Mouse (Mus musculus) forebrain, embryonic 13.5 days (tissue): ENCODE results near the gene Sdk2. TPM values are rescaled to one million over a fixed set of nuclear protein-coding genes. Genes with fewer than 3 reads are reported as not detected.
A peak's percentile ranks its signal among the peaks of the same experiment; 100 is the strongest.

Experiments used
- ATAC-seq: fragments of 200-750 bp; cut with Nextera tagmentation; 2 replicates; pipeline ENCODE4 v1.8.0; 2017
- H3K27ac ChIP-seq: fragments of 300-500 bp; sonication (generic); 2 replicates; pipeline ENCODE4 v1.5.1; 2015; ENCODE audit warnings: inconsistent platforms, mild to moderate bottlenecking, moderate library complexity
- H3K27me3 ChIP-seq: fragments of 300-500 bp; sonication (generic); 2 replicates; pipeline ENCODE4 v1.6.1; 2015; ENCODE audit warnings: mild to moderate bottlenecking, inconsistent platforms
- H3K36me3 ChIP-seq: fragments of 300-500 bp; sonication (generic); 2 replicates; pipeline ENCODE4 v1.6.1; 2015; ENCODE audit warnings: mild to moderate bottlenecking, inconsistent platforms; ENCODE audit not compliant: poor library complexity, severe bottlenecking
- H3K4me1 ChIP-seq: fragments of 300-500 bp; sonication (generic); 2 replicates; pipeline ENCODE4 v1.6.1; 2015; ENCODE audit warnings: inconsistent platforms
- H3K4me2 ChIP-seq: fragments of 300-500 bp; sonication (generic); 2 replicates; pipeline ENCODE4 v1.6.1; 2015; ENCODE audit warnings: inconsistent platforms, mild to moderate bottlenecking, moderate library complexity
- H3K4me3 ChIP-seq: fragments of 300-500 bp; sonication (generic); 2 replicates; pipeline ENCODE4 v1.5.1; 2015; ENCODE audit warnings: mild to moderate bottlenecking, inconsistent platforms
- H3K9ac ChIP-seq: fragments of 300-500 bp; sonication (generic); 2 replicates; pipeline ENCODE4 v1.6.1; 2015; ENCODE audit warnings: mild to moderate bottlenecking, inconsistent platforms
- H3K9me3 ChIP-seq: fragments of 300-500 bp; sonication (generic); replicated peaks from 2 replicates; pipeline ENCODE4 v1.6.1; 2016; ENCODE audit warnings: inconsistent platforms
- WGBS: fragments of 180-500 bp; shearing (Covaris S2); methylation state at CpG from one replicate; pipeline ENCODE4 v1.1.7; 2015; 5-methylcytosine and 5-hydroxymethylcytosine counted together
- polyA plus RNA-seq: library from polyadenylated mRNA; unstranded; fragments of >200 nt; fragmentation: Nextera tagmentation; extraction: Ambion mirVana; gene quantifications from 2 replicates; pipeline ENCODE4 v1.2.1, GENCODE M21; 2015

Sdk2 gene
- polyA plus RNA-seq, 1 experiment from 2014 or later, result 1.6 TPM

DNA sequence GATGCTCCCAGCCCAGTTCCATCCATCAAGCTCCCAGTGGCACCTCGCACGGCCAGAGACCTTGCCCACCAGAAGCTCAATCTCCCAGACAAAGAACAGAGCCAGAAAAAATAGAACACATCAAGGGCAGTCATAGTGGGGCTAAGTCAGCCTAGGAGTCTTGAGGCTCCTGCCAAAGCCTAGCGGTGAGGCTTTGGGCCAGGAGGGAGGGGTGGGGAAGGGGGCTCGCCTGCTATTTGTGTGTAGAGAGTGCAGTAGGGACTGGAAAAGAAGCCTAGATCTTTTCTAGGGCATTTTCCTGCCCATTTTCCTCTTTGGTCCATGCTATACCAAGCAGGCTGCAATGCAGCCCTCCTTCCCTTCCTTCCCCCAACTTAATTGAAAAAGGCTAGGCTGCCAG is 76.8 kb downstream of the Sdk2 start:
- peaks cover 51% of the 10 kb centered on the region for H3K4me1 ChIP-seq
- no peaks in the 10 kb centered on the region for H3K36me3 ChIP-seq
- H3K9me3 ChIP-seq, result no peaks in the 10 kb centered on the region
- 42% methylated on average over 4 of the region's 4 CpGs for WGBS
- H3K4me3 ChIP-seq, result peak overlapping the region; percentile 22; the same call in 1 of the 2 replicates
- H3K9ac ChIP-seq, result 0 out of 2 replicates have a peak overlapping the region, but pooled peaks have one; percentile 13
- ATAC-seq, result 0 out of 2 replicates have a peak, but pooled peaks have one; percentile 1
- H3K4me2 ChIP-seq, result peak overlapping the region; percentile 46; the same call in 1 of the 2 replicates
- peaks cover 17% of the 10 kb centered on the region for H3K27me3 ChIP-seq
- H3K27ac ChIP-seq, result peak overlapping the region; percentile 25; the same call in 1 of the 2 replicates

DNA sequence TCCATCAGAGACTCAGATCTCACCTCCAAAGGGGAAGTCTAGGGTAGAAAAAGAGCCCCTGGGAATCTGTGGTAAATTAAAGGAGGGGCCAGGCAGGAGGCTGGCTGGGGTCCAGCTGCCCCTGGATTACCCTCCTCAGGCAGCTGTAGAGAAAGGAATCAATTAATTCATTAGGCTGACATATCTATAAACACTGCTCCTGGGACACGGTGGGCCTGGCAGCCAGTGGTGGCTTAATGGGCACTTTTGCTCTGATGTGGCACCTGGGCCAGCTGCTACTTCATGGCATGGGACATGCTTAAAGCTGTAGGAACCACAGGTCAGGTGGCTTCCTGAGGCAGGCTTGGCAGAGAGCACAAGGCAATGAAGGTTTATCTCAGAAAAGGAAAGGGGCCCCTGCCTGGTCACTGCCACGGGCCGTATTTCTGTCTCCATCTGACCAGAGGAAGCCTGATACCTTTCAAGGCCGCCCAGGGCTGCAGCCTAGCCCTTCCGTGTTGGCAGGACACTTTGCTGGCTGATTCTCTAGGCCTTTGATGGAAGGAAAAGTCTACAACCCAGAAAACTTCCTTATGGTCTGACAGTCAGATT is 80.9 kb downstream of the Sdk2 start:
- H3K9me3 ChIP-seq, result no peaks in the 10 kb centered on the region
- ATAC-seq, result no peak
- no peak overlapping the region for H3K4me3 ChIP-seq
- H3K4me1 ChIP-seq, result peaks cover 60% of the 10 kb centered on the region
- no peak overlapping the region for H3K9ac ChIP-seq
- H3K4me2 ChIP-seq, result no peak overlapping the region
- WGBS, result 44% methylated on average over 5 of the region's 5 CpGs
- H3K27ac ChIP-seq, result peak overlapping the region; percentile 17
- peaks cover 17% of the 10 kb centered on the region for H3K27me3 ChIP-seq
- no peaks in the 10 kb centered on the region for H3K36me3 ChIP-seq

DNA sequence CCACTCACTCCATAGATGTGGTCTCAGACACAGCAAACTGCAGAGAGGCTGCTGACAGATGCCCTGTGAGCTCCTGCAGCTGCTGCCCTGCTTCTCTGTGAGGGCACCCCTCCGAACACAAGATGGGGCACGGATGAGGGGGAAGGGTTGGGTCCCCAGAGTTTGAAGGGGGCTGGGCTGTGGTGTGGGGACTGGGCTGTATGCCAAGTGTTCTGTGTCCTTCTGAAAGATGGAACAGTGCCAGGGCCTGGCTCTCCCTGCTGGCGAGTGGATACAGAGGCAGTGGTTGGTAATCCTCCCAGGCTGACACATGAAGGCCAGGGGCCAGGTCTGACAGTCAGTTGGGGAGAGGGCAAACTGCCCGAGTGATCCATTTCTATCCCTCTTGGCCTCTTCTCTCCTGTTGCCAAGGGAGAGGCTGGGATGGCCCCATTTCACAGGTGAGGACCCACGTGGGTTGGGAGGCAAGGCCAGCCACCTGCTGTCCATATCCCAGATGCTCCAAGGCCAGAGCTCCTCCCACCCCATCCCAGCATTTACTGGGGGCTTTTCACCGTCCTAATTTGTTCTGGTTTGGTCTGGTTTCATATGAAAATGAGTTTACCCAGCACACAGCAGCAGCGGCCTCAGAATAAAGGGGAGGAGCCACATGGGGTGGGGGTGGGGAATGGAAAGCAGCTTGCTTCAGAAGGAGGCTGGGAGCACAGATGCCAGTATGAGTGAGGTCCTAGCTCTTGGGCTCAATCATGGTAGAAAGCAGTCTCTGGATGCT is 84.9 kb downstream of the Sdk2 start:
- Histone ChIP-seq H3K27ac (peak overlapping the region; percentile 89), H3K4me1 (peaks cover 51% of the 10 kb centered on the region), H3K4me2 (peak overlapping the region; percentile 33), H3K4me3 (no peak overlapping the region), H3K36me3 (no peaks in the 10 kb centered on the region), H3K9me3 (no peaks in the 10 kb centered on the region), H3K9ac (no peak overlapping the region), H3K27me3 (peaks cover 6% of the 10 kb centered on the region)
- WGBS, result 2% methylated on average over 7 of the region's 7 CpGs
- ATAC-seq, result peak; percentile 86

DNA sequence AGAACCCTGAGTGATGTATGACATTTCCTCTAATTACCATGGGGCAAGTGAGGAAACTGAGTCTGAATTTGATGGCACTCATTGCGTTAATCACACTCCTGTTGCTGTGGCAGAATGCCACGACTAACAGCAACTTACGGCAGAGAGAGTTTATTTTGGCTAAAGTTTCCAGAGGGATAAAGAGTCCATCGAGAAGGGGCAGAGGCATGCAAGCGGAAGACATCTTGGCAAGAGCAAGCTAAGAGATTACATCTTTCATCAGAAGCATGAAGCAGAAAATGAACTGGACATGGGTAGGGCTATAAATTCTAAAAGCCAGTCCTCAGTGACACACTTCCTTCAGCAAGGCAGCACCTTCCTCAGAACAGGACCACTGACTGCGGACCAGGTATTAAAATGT is 85.8 kb downstream of the Sdk2 start:
- Histone ChIP-seq H3K9me3 (no peaks in the 10 kb centered on the region), H3K27me3 (peaks cover 8% of the 10 kb centered on the region), H3K36me3 (no peaks in the 10 kb centered on the region), H3K27ac (peak overlapping the region; percentile 89), H3K9ac (no peak overlapping the region), H3K4me2 (peak overlapping the region; percentile 33), H3K4me1 (peaks cover 43% of the 10 kb centered on the region), H3K4me3 (no peak overlapping the region)
- ATAC-seq, result no peak
- WGBS, result 47% methylated on average over 6 of the region's 6 CpGs

GRCm38 (mm10) chr11:113978318-113978717 is 88.5 kb downstream of the Sdk2 start:
- Histone ChIP-seq H3K4me1 (peaks cover 44% of the 10 kb centered on the region), H3K4me3 (no peak overlapping the region), H3K9ac (no peak overlapping the region), H3K9me3 (no peaks in the 10 kb centered on the region), H3K4me2 (no peak overlapping the region), H3K36me3 (no peaks in the 10 kb centered on the region), H3K27me3 (peaks cover 10% of the 10 kb centered on the region), H3K27ac (no peak overlapping the region)
- WGBS, result over 99% methylated on average over 12 of the region's 12 CpGs
- no peak for ATAC-seq

DNA sequence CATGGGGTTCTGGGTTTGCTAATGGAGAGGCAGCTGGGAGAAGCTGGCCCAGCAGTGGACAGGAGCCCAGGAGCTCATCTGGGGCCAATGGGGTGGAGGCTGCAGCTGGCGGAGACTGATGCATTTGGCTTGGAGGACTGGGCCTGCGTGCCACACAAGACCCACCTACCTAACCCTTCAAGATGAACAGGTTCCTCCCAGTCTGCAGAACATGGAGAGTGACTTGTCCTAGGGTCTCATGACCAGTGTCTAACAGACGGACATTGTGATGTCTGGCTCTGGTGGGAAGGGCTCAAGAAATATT is 91.2 kb downstream of the Sdk2 start:
- H3K36me3 ChIP-seq, result no peaks in the 10 kb centered on the region
- H3K27ac ChIP-seq, result no peak overlapping the region
- H3K9ac ChIP-seq, result no peak overlapping the region
- H3K27me3 ChIP-seq, result peaks cover 10% of the 10 kb centered on the region
- H3K4me1 ChIP-seq, result peaks cover 39% of the 10 kb centered on the region
- H3K9me3 ChIP-seq, result no peaks in the 10 kb centered on the region
- H3K4me2 ChIP-seq, result no peak overlapping the region
- ATAC-seq, result no peak
- no peak overlapping the region for H3K4me3 ChIP-seq
- WGBS, result 49% methylated on average over 3 of the region's 3 CpGs

- Histone ChIP-seq H3K4me2 (no peak overlapping the region), H3K4me1 (peaks cover 44% of the 10 kb centered on the region), H3K27ac (no peak overlapping the region), H3K9ac (no peak overlapping the region), H3K4me3 (no peak overlapping the region), H3K9me3 (no peaks in the 10 kb centered on the region), H3K27me3 (peaks cover 10% of the 10 kb centered on the region), H3K36me3 (no peaks in the 10 kb centered on the region)
- ATAC-seq, result no peak
- WGBS, result 19% methylated on average over 16 of the region's 16 CpGs
Observed at GRCm38 (mm10) chr11:113974876-113975666, 91.8 kb downstream of the Sdk2 start.

DNA sequence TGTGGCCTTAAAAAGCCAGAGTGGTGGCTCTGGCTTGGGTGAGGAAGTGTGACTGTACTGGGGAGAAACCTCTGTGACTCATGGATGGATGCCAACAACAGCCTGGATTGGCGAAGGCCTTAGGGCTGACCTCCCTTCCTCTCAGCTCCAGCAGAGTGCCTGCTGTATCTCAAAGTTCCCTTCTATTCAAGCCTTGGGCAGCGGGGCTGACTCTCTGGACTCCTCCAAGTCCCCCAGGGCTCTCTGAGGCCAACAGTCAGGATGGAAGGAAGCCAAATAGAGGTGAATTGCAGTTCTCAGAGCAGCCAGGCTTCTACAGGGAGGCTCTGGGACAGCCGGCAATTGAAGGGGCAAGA is 94.4 kb downstream of the Sdk2 start:
- peaks cover 47% of the 10 kb centered on the region for H3K4me1 ChIP-seq
- H3K9me3 ChIP-seq, result peaks cover 12% of the 10 kb centered on the region
- H3K27me3 ChIP-seq, result peaks cover 10% of the 10 kb centered on the region
- H3K4me2 ChIP-seq, result 0 out of 2 replicates have a peak overlapping the region, but pooled peaks have one; percentile 1
- no peak overlapping the region for H3K27ac ChIP-seq
- H3K36me3 ChIP-seq, result no peaks in the 10 kb centered on the region
- H3K9ac ChIP-seq, result no peak overlapping the region
- 77% methylated on average over 3 of the region's 3 CpGs for WGBS
- no peak for ATAC-seq
- no peak overlapping the region for H3K4me3 ChIP-seq

DNA sequence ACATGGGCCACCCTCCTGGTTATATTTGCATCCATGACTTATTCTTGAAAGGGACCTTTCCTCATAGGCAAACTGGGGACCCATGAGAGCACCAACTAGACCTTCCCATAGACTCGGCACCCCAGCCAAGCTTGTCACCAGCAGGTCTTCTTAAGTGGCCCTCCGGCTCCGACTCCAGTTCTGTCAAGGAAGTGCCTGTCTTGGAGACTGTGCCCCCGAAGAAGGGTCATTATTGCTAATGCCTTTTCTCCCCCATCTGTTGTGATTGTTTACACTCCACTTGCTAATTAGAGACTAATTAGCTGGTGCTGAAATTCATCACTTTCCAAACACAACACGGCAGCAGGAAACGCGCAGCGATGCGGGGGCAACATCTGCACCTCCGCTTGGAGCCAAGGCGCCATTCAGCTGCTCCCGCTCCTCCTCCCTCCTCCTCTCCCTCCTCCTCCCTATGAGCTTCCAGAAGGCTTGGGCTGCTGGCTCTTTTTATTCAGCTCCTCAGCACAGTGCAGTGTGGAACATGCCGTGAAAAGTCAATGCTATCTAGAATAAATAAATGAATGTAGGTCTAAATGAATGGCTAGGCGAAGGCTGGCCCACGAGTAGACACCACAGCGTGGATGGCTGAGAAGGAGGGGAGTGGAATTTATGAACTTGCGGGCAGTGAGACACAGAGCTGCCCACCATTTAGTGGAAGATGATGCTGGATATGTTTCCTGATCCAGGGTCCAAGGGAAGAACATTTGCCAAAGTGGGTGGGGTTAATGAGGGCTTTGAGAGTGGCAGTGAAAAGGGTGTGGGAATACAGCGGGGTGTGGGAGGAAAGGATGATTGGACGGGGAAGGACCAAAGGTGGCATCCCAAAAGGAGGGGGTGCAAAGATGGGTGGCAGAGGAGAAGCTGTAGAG is 95.0 kb downstream of the Sdk2 start:
- H3K9ac ChIP-seq, result no peak overlapping the region
- H3K4me2 ChIP-seq, result 0 out of 2 replicates have a peak overlapping the region, but pooled peaks have one; percentile 1
- WGBS, result 55% methylated on average over 19 of the region's 19 CpGs
- peaks cover 19% of the 10 kb centered on the region for H3K9me3 ChIP-seq
- ATAC-seq, result peak; percentile 89
- H3K27me3 ChIP-seq, result peaks cover 4% of the 10 kb centered on the region
- no peaks in the 10 kb centered on the region for H3K36me3 ChIP-seq
- H3K27ac ChIP-seq, result peak overlapping the region; percentile 68
- H3K4me3 ChIP-seq, result no peak overlapping the region
- H3K4me1 ChIP-seq, result peaks cover 47% of the 10 kb centered on the region

DNA sequence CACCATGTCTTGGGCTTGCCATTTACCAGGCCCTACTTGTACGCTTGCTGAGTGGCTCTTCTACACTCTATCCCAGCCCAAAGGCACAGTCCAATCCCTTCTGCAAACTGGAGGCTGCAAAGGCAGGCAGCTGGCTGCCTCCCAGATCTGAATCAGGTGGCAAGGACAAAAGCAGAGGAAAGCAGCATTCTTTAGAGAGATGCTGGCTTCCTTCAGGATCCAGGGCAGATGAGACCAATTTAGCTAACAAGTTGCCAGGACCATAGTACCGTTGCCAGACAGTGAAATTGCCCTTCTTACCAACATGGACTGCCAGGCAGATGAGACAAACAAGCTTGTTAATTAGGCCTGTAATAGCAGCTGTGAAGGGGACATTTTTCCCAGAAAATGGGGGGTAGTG is 96.8 kb downstream of the Sdk2 start:
- Histone ChIP-seq H3K36me3 (no peaks in the 10 kb centered on the region), H3K27me3 (no peaks in the 10 kb centered on the region), H3K4me2 (no peak overlapping the region), H3K9me3 (peaks cover 36% of the 10 kb centered on the region), H3K27ac (peak overlapping the region; percentile 7; the same call in 1 of the 2 replicates), H3K4me1 (peaks cover 38% of the 10 kb centered on the region), H3K4me3 (no peak overlapping the region), H3K9ac (no peak overlapping the region)
- 61% methylated on average over 2 of the region's 2 CpGs for WGBS
- ATAC-seq, result no peak

DNA sequence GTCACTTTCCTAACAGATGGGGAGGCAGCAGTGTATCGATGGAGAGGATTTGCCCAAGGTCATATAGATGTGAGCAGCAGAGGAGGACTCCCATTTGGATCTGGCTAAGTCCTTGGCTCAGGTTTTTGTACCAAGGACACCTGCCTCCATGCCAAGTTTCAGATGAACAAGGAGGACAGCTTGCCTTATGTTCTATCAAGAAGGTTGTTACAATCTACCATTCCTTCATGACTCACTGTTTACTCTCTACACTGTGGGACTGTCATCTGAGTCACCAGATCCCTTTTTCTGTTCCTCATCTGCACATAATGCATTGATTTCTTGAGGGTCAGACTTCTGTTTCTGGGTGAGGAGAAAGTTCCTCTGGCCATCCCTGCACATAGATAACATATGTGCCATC is 101.6 kb downstream of the Sdk2 start:
- H3K36me3 ChIP-seq, result no peaks in the 10 kb centered on the region
- H3K4me2 ChIP-seq, result no peak overlapping the region
- 93% methylated on average over 1 of the region's 1 CpGs for WGBS
- no peaks in the 10 kb centered on the region for H3K27me3 ChIP-seq
- no peak for ATAC-seq
- peaks cover 45% of the 10 kb centered on the region for H3K9me3 ChIP-seq
- H3K9ac ChIP-seq, result no peak overlapping the region
- no peak overlapping the region for H3K4me3 ChIP-seq
- H3K27ac ChIP-seq, result no peak overlapping the region
- peaks cover 4% of the 10 kb centered on the region; the same call in 1 of the 2 replicates for H3K4me1 ChIP-seq
